Mouse (Mus musculus) forebrain, embryonic 11.5 days (tissue): ENCODE results near the gene Trip6. TPM values are rescaled to one million over a fixed set of nuclear protein-coding genes. Genes with fewer than 3 reads are reported as not detected.

Source experiments
- ATAC-seq: fragments of 200-750 bp; cut with Nextera tagmentation; replicated peaks from 2 replicates; pipeline ENCODE4 v1.8.0; 2017; ENCODE audit warnings: moderate TSS enrichment; ENCODE audit not compliant: low FRiP score
- DNase-seq: peaks from one replicate; pipeline ENCODE4 v3.0.0-alpha.2; 2017; ENCODE audit warnings: low spot score
- H3K27ac ChIP-seq: fragments of 300-500 bp; sonication (generic); 2 replicates; pipeline ENCODE4 v1.5.1; 2014; ENCODE audit warnings: low read depth, low read length
- H3K27me3 ChIP-seq: fragments of 300-500 bp; sonication (generic); 2 replicates; pipeline ENCODE4 v1.6.1; 2014; ENCODE audit warnings: mild to moderate bottlenecking, low read length, mixed read lengths; ENCODE audit not compliant: control insufficient read depth, insufficient read depth
- H3K36me3 ChIP-seq: fragments of 300-500 bp; sonication (generic); 2 replicates; pipeline ENCODE4 v1.6.1; 2014; ENCODE audit warnings: mild to moderate bottlenecking, low read length, moderate library complexity, mixed read lengths; ENCODE audit not compliant: control insufficient read depth, insufficient read depth
- H3K4me1 ChIP-seq: fragments of 300-500 bp; sonication (generic); replicated peaks from 2 replicates; pipeline ENCODE4 v1.6.1; 2014; ENCODE audit warnings: low read length, mixed read lengths; ENCODE audit not compliant: control insufficient read depth, insufficient read depth
- H3K4me2 ChIP-seq: fragments of 300-500 bp; sonication (generic); 2 replicates; pipeline ENCODE4 v1.6.1; 2014; ENCODE audit warnings: low read depth, mild to moderate bottlenecking, low read length, moderate library complexity, mixed read lengths; ENCODE audit not compliant: severe bottlenecking
- H3K4me3 ChIP-seq: fragments of 300-500 bp; sonication (generic); 2 replicates; pipeline ENCODE4 v1.5.1; 2014; ENCODE audit warnings: low read depth, low read length
- H3K9ac ChIP-seq: fragments of 300-500 bp; sonication (generic); 2 replicates; pipeline ENCODE4 v1.6.1; 2014; ENCODE audit warnings: low read length
- H3K9me3 ChIP-seq: fragments of 300-500 bp; sonication (generic); 2 replicates; pipeline ENCODE4 v1.6.1; 2016; ENCODE audit warnings: low read length, mixed read lengths; ENCODE audit not compliant: control insufficient read depth
- WGBS: fragments of 180-500 bp; shearing (Covaris S2); extraction: QIAGEN DNeasy Blood & Tissue Kit; methylation state at CpG from one replicate; pipeline ENCODE4 v1.1.7; 2014; 5-methylcytosine and 5-hydroxymethylcytosine counted together
- polyA plus RNA-seq: library from polyadenylated mRNA; unstranded; fragments of >200 nt; fragmentation: Nextera tagmentation; extraction: Ambion mirVana; gene quantifications from 2 replicates; pipeline ENCODE4 v1.2.1, GENCODE M21; 2014

Trip6 gene
- polyA plus RNA-seq, 1 experiment from 2014 or later: 50.1 TPM

GRCm38 (mm10) chr5:137342407-137343012 is 28.3 kb upstream of the Trip6 start:
- no peak overlapping the region for H3K9ac ChIP-seq
- H3K36me3 ChIP-seq: no peaks in the 10 kb centered on the region
- H3K27me3 ChIP-seq: no peaks in the 10 kb centered on the region
- WGBS: 83% methylated on average over 7 of the region's 7 CpGs
- H3K9me3 ChIP-seq: no peaks in the 10 kb centered on the region
- H3K4me2 ChIP-seq: no peak overlapping the region
- H3K27ac ChIP-seq: no peak overlapping the region
- peaks cover 11% of the 10 kb centered on the region for H3K4me1 ChIP-seq
- no peak overlapping the region for H3K4me3 ChIP-seq
- DNase-seq (no peak), ATAC-seq (no peak)

GRCm38 (mm10) chr5:137340222-137340621 is 26.0 kb upstream of the Trip6 start:
- ATAC-seq (no peak), DNase-seq (no peak)
- H3K4me1 ChIP-seq: peaks cover 11% of the 10 kb centered on the region
- H3K36me3 ChIP-seq: no peaks in the 10 kb centered on the region
- H3K27me3 ChIP-seq: no peaks in the 10 kb centered on the region
- H3K9me3 ChIP-seq: no peaks in the 10 kb centered on the region
- H3K4me3 ChIP-seq: no peak overlapping the region
- no peak overlapping the region for H3K9ac ChIP-seq
- no peak overlapping the region for H3K27ac ChIP-seq
- no peak overlapping the region for H3K4me2 ChIP-seq
- WGBS: 76% methylated on average over 6 of the region's 6 CpGs

GRCm38 (mm10) chr5:137339290-137339979 is 25.2 kb upstream of the Trip6 start:
- H3K9ac ChIP-seq: peak overlapping the region; percentile 50
- no peaks in the 10 kb centered on the region for H3K36me3 ChIP-seq
- H3K27ac ChIP-seq: peak overlapping the region; percentile 10; the same call in 1 of the 2 replicates
- H3K4me2 ChIP-seq: peak overlapping the region; percentile 78
- WGBS: 4% methylated on average over 22 of the region's 22 CpGs
- peak overlapping the region; percentile 30 for H3K4me3 ChIP-seq
- no peaks in the 10 kb centered on the region for H3K9me3 ChIP-seq
- H3K4me1 ChIP-seq: peaks cover 11% of the 10 kb centered on the region
- ATAC-seq (peak; percentile 54), DNase-seq (no peak)
- no peaks in the 10 kb centered on the region for H3K27me3 ChIP-seq

GRCm38 (mm10) chr5:137338663-137339289 is 24.6 kb upstream of the Trip6 start:
- ATAC-seq (peak; percentile 21; the same call in 1 of the 2 replicates), DNase-seq (no peak)
- H3K27ac ChIP-seq: 0 out of 2 replicates have a peak overlapping the region, but pooled peaks have one; percentile 37
- H3K4me2 ChIP-seq: peak overlapping the region; percentile 78
- peak overlapping the region; percentile 30 for H3K4me3 ChIP-seq
- H3K27me3 ChIP-seq: no peaks in the 10 kb centered on the region
- no peaks in the 10 kb centered on the region for H3K36me3 ChIP-seq
- no peaks in the 10 kb centered on the region for H3K9me3 ChIP-seq
- H3K4me1 ChIP-seq: peaks cover 11% of the 10 kb centered on the region
- WGBS: 1% methylated on average over 11 of the region's 11 CpGs
- H3K9ac ChIP-seq: peak overlapping the region; percentile 50

GRCm38 (mm10) chr5:137338256-137338655 is 24.1 kb upstream of the Trip6 start:
- H3K27ac ChIP-seq: 0 out of 2 replicates have a peak overlapping the region, but pooled peaks have one; percentile 37
- H3K27me3 ChIP-seq: no peaks in the 10 kb centered on the region
- no peaks in the 10 kb centered on the region for H3K36me3 ChIP-seq
- H3K4me3 ChIP-seq: peak overlapping the region; percentile 30
- ATAC-seq (peak; percentile 79), DNase-seq (peak; percentile 92)
- H3K9me3 ChIP-seq: no peaks in the 10 kb centered on the region
- peak overlapping the region; percentile 50 for H3K9ac ChIP-seq
- H3K4me1 ChIP-seq: peaks cover 11% of the 10 kb centered on the region
- H3K4me2 ChIP-seq: peak overlapping the region; percentile 78
- WGBS: 1% methylated on average over 19 of the region's 19 CpGs

- WGBS: 64% methylated on average over 8 of the region's 8 CpGs
- H3K27ac ChIP-seq: no peak overlapping the region
- H3K4me2 ChIP-seq: no peak overlapping the region
- H3K36me3 ChIP-seq: no peaks in the 10 kb centered on the region
- no peak overlapping the region for H3K4me3 ChIP-seq
- no peaks in the 10 kb centered on the region for H3K27me3 ChIP-seq
- H3K9me3 ChIP-seq: no peaks in the 10 kb centered on the region
- H3K4me1 ChIP-seq: peaks cover 12% of the 10 kb centered on the region
- ATAC-seq: no peak
- H3K9ac ChIP-seq: no peak overlapping the region
- DNase-seq: no peak
Observed at GRCm38 (mm10) chr5:137337190-137337589, 23.0 kb upstream of the Trip6 start.

- H3K4me1 ChIP-seq: peaks cover 12% of the 10 kb centered on the region
Observed at GRCm38 (mm10) chr5:137335066-137335465, 20.9 kb upstream of the Trip6 start.

GRCm38 (mm10) chr5:137334317-137334716 is 20.1 kb upstream of the Trip6 start:
- no peak for ATAC-seq
- no peak overlapping the region for H3K4me2 ChIP-seq

More at GRCm38 (mm10) chr5:137335066-137335465, 20.9 kb upstream of the Trip6 start:
- Histone ChIP-seq H3K4me2 (no peak overlapping the region), H3K27ac (no peak overlapping the region), H3K4me3 (no peak overlapping the region), H3K27me3 (no peaks in the 10 kb centered on the region), H3K36me3 (no peaks in the 10 kb centered on the region), H3K9me3 (no peaks in the 10 kb centered on the region), H3K9ac (no peak overlapping the region)
- ATAC-seq: no peak
- DNase-seq: no peak
- 72% methylated on average over 6 of the region's 6 CpGs for WGBS

More at GRCm38 (mm10) chr5:137334317-137334716, 20.1 kb upstream of the Trip6 start:
- Histone ChIP-seq H3K4me3 (no peak overlapping the region), H3K4me1 (peaks cover 6% of the 10 kb centered on the region), H3K27ac (no peak overlapping the region), H3K36me3 (no peaks in the 10 kb centered on the region), H3K9me3 (no peaks in the 10 kb centered on the region), H3K27me3 (no peaks in the 10 kb centered on the region), H3K9ac (no peak overlapping the region)
- WGBS: 68% methylated on average over 10 of the region's 10 CpGs
- no peak for DNase-seq
